Mouse (Mus musculus): ENCODE measurements around the gene Olfr1271. TPM values are rescaled to one million over a fixed set of nuclear protein-coding genes. Genes with fewer than 3 reads are reported as not detected.

Gene Olfr1271
- not detected in 2 replicates for polyA plus RNA-seq (2015; fragmentation: Nextera tagmentation; extraction: Ambion mirVana)

DNA sequence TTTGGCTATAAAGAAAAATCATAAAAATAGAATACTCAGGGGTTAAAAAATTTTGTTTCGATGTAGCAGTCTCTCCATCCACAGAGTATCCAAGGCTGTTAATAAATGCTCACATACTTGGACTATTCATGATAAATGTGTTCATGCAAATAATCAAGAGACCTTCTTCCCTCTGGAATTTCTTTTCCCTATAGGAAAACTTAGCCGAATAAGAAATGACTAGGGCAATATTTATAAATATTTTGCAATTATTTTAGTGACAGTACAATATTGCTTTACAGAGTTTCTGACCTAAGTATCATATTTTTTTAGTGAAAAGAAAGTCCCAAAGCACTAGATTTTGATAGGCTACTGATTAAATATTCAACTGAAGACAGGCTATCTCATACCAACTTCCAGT, at the start of gene Olfr1271:
Gene Olfr1271 (minus strand): TSS at position 101 of the 400 bp plus-strand sequence.

DNA sequence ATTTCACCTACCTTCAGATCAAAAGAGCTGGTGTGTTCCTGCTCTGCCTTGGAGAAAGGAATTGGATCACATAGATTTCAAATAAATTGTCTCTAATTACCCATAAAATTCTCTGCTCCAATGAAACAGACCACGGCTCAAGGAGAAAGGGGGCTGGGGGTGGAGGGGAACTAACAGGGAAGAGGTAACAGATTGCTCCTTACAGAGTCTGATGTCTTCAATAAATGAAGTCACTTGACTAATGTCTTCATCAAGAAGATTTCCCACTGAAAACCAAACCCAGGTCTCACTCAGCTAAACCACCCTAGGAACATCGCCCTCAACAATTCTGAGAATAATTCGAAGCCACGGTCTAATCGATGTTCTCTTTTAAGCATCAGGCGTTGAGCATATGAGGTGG, 21.9 kb upstream of the Olfr1271 start, which contains the start of gene Olfr1272:
Gene Olfr1272 (minus strand): TSS at position 101 of the 400 bp plus-strand sequence.

DNA sequence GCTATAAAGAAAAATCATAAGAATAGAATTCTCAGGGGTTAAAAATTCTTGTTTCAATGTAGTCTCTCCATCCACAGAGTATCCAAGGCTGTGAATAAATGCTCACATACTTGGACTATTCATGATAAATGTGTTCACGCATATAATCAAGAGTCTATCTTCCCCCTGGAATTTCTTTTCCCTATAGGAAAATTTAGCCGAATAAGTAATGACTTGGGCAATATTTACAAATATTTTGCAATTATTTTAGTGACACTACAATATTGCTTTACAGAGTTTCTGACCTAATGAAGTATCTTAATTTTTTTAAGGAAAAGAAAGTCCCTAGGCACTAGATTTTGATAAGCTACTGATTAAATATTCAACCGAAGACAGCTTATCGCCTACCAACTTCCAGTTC, 13.3 kb downstream of the Olfr1271 start, which contains the start of gene Olfr142:
Gene Olfr142 (minus strand): TSS at position 101 of the 400 bp plus-strand sequence.

DNA sequence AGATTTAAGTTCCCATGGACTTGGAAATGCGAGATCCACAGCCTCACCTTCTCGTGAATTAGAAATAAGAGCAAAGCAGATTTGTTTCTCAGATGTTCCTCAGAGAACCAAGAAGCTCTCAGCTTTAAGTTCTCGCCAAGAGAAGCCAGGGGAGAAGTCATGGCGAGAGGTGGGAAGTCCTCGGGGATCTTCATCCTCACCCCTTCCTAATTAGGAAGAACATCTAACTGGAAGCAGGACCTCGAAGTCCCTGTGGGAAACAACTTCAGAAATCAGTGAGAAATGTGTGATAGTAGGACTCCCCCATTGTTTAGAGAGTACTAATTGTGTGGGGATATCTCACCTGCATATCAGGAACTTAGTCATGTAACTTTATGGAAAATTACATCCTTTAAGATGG, 46.4 kb downstream of the Olfr1271 start, which contains the start of gene Olfr1506:
Gene Olfr1506 (minus strand): TSS at position 101 of the 400 bp plus-strand sequence.

Other genes starting within 250 kb of the Olfr1271 start
- not detected in 2 replicates for gene Olfr1264, start 245.5 kb downstream of the Olfr1271 start, polyA plus RNA-seq (2015; fragmentation: Nextera tagmentation; extraction: Ambion mirVana)
- not detected in 2 replicates for gene Olfr1265, start 235.7 kb downstream of the Olfr1271 start, polyA plus RNA-seq (2015; fragmentation: Nextera tagmentation; extraction: Ambion mirVana)
- gene Olfr140, start 207.4 kb downstream of the Olfr1271 start, polyA plus RNA-seq (2015; fragmentation: Nextera tagmentation; extraction: Ambion mirVana), result not detected in 2 replicates
- gene Olfr1269, start 149.6 kb downstream of the Olfr1271 start, polyA plus RNA-seq (2015; fragmentation: Nextera tagmentation; extraction: Ambion mirVana), result not detected in 2 replicates
- not detected in 2 replicates for gene Olfr32, start 128.7 kb downstream of the Olfr1271 start, polyA plus RNA-seq (2015; fragmentation: Nextera tagmentation; extraction: Ambion mirVana)
- gene Olfr1270, start 117.9 kb downstream of the Olfr1271 start, polyA plus RNA-seq (2015; fragmentation: Nextera tagmentation; extraction: Ambion mirVana), result not detected in 2 replicates
- gene Olfr1506, start 46.5 kb downstream of the Olfr1271 start, polyA plus RNA-seq (2015; fragmentation: Nextera tagmentation; extraction: Ambion mirVana), result not detected in 2 replicates
- gene Olfr142, start 13.4 kb downstream of the Olfr1271 start, polyA plus RNA-seq (2015; fragmentation: Nextera tagmentation; extraction: Ambion mirVana), result not detected in 2 replicates
- not detected in 2 replicates for gene Olfr1272, start 21.8 kb upstream of the Olfr1271 start, polyA plus RNA-seq (2015; fragmentation: Nextera tagmentation; extraction: Ambion mirVana)
- gene Gm13769, start 51.2 kb upstream of the Olfr1271 start, polyA plus RNA-seq (2015; fragmentation: Nextera tagmentation; extraction: Ambion mirVana), result not detected in 2 replicates
- not detected in 2 replicates for gene Olfr1274-ps, start 127.7 kb upstream of the Olfr1271 start, polyA plus RNA-seq (2015; fragmentation: Nextera tagmentation; extraction: Ambion mirVana)